Mouse (Mus musculus) gastrocnemius, postnatal 36 days (tissue): Measurements from ENCODE around the gene Pdcd1lg2. TPM values are rescaled to one million over a fixed set of nuclear protein-coding genes. Genes with fewer than 3 reads are reported as not detected.

Experiments used
- DNase-seq, 2 experiments: peaks; one replicate each; pipeline ENCODE4 v3.0.0; 2022
- intact Hi-C: fragments of 180-260 bp; cut with DNase I; formaldehyde crosslinking; loops from one replicate; pipeline ENCODE4 v1.15.1; 2025
- long read RNA-seq, 2 experiments: library from polyadenylated mRNA; stranded (forward); transcript quantifications; one replicate each; pipeline ENCODE4 v2.0.0; 2021
- total RNA-seq, 2 experiments: library from RNA; stranded (reverse); gene quantifications; 2 replicates each; pipeline ENCODE4 v1.2.3; 2021

The Pdcd1lg2 gene
- total RNA-seq, result not detected
- long read RNA-seq, experiment 1, result 0 reads
- long read RNA-seq, experiment 2, result 0 reads

DNA sequence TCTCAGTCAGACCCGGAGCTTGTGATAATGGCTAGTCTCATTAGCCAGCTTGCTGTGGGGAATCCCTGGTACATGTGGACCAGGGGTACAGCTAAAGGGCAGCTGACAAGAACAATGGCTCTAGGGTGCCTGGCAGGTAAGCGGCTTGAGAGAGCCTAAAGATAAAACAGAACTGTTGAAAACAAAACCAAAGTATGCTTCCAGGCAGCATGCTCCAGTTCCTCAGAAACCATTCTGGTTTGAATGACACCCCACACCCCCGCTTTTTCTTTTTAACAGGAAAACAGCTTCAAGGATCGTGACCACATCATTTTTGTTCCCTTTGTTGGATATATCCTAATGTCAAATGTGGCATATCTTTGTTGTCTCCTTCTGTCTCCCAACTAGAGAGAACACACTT is at the start of gene Pdcd1lg2:
TSS of gene Pdcd1lg2 (plus strand) at position 301 of the 400 bp plus-strand sequence.
- intact Hi-C loops, result no loop called here
- no peak for DNase-seq

DNA sequence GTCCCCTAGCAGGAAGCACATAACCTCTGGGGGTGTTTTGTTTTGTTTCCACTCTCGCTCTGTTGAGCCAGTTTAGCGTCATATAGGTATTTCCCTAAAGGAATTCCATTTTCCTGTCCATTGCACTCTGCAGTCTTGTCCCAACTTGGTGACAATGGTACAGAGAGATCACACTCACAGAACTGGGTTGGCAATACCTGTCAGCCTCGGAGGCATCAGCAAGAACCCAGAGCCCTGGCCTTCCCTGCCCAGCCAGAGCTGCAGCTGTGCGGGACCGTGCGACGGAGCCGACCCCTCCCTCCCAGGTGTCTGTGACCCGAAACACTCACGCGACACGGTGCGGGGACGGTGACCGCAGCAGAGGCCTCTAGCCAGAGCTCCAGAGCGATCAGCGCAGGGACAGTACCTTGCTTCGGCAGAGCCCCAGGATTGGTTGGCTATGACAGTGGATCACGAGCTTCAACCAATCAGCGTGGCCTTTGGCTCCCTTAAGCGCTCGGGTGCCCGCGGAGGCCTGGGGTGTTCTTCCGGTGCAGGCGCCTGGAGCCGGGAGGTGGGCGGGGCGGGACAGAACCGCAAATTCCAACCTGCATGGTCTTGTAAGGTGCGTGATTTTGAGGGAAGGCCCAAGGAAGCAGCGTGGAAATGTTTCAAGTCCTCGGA is 49.1 kb upstream of the Pdcd1lg2 start:
- intact Hi-C loops, result no loop called here
- peak; percentile 77 to 89 for DNase-seq

DNA sequence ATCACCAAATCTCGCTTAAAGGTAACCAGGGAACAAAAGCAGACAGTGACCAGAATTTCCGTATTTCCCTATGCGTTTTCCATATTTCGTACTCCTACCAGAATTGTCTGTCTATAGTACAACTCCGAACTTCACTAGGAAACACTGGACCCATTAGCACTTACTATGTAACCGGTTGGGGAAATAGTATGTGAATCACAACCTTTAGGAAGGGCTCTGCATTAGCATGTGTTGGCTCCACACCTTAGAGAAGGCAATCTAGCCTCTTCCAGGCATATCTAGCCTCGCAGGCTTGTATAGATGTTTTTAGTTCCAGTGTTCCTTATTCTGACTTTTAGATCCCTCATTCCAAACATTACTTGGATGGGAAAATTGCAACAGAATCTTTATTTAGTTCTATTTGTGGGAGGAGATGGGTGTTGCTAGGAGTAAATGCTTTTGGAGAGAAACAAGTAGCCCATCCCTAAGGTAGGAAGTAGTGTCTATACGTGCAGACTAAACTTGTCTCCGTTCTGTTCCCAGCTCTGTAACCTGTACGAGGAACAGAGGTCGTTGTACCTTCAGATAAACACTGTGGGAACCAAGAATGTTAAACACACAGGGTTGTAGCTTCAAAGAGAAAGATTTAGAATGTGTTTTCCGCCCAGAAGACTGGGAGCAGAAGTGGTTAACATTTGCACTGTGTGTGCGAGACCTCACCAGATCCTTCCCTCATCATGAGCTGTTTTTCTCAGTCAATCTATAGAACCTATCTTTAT is 48.4 kb upstream of the Pdcd1lg2 start:
- intact Hi-C loops, result no loop called here
- no peak for DNase-seq

DNA sequence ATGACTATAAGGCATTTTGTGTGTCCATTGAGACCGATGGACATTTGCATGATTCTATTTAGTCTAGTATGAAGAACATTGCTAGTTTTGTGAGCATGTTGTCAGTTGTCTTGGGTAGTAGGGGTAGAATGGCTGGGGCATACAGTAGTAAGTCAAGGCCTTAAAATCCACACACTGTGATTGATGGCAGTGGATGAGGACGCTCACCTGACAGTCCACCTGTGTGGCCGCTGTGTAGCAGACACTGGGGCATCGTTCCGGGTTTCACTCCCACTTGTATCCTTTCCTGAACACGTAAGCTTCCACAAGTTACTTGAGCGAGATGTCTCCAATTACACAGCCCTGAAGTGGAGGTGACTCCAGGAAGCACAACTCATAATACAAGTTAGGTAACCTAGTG is 47.2 kb upstream of the Pdcd1lg2 start:
- intact Hi-C loops, result no loop called here
- DNase-seq, result no peak

DNA sequence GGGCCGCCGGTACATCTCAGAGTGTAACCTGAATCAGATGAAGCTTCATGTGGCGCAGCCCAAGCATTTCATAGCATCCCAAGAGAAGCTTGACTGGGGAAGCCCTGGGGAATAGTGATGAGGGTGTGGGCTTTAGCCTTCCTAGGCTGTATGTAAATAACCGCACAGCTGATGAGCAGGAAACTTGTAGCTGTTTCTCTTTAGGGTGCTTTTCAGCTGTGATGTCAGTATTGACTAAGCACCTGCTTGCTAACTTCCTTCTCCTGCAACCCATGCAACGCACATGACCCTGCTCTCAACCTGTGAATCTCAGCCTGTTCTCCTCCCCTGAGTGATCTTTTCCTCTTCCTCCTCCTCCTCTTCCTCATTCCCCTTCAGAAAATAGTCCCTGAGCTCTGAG is 46.6 kb upstream of the Pdcd1lg2 start:
- intact Hi-C loops, result no loop called here
- no peak for DNase-seq

DNA sequence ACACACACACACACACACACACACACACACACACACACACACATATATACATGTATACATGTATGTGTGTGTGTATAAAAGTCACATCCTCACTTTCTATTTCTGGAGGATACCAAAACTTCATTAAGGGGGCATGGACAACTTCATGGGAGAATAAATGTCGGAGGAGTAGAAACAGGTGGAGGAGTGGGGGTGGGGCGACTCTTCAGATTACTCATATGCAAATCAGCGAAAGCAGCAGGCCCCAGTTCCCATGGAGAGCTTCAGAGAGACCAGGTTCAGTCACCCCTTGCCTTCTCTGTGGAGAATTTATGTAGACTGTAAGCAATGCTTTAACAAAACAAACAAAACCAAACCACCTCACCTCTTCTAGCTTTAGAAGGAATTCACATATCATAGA is 45.6 kb upstream of the Pdcd1lg2 start:
- no peak for DNase-seq
- intact Hi-C loops, result loop anchor here (5.0 kb wide), 1 partner anchor 197 kb away; no protein-coding TSS in a partner anchor

DNA sequence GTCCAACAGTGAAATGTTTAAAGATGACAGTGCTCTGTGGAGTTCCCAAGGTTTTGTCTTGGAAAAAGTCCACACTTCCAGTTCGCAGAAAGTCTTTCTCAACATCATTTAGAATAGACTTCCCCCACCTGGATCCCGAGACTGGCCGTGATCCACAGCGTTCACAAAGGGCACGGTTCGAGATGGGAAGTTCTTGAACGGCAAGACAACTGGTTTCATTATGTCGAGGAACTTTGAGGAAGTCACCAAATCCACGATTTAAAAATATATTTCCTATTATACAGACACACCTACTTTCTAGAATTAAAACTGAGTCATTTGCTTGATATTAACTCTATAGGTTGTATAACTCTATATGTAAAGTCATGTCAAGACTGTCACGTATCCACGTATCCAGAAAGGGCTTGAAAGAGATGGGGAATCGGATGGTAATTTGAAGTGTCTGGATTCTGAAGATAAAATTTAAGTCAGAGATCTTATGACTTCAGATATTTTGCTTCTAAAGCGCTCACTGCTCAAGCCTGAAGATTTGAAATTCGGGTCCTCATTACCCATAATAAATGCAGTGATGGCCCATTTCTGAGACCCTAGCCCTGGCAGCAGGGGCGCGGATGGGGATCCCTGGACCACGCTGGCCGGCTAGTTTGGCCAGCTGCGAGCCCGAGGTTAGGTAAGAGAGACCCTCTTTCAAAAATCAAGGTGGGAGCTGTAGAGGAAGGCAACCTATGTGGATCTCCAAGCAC is 44.3 kb upstream of the Pdcd1lg2 start:
- no peak for DNase-seq
- intact Hi-C loops, result loop anchor here (5.0 kb wide), 1 partner anchor 196 kb away; no protein-coding TSS in a partner anchor

DNA sequence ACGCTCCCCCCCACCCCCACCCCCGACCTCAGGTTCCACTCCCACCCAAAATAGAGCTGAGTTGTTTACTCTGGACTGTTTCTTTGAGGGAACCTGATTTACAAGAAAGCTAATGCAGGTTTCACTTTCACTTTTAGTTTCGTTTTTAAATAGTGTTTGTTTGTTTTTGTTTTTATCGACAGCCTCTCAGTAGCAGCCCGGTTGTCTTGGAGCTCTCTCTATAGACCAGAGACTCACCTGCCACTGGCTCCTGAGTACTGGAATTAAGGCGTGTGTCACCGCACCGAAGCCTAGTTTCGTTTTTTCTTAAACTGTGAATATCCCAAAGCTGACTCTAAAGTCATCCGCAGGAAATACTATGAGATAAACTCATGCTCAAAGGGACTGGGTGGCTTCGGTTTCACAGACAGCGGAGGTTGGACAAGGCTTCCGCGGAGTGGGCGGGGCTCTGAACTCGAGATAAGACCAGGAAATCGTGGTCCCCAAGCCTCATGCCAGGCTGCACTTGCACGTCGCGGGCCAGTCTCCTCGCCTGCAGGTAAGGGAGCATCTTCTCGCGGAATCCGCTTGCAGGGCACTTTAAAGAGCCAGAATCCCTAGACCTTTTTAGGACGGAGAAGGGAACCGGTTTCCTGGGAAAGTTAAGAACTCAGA is 43.6 kb upstream of the Pdcd1lg2 start, which contains the start of the genes Plgrkt and Cd274:
TSS of gene Plgrkt (minus strand) at position 422 of the 654 bp plus-strand sequence.
TSS of gene Cd274 (plus strand) at position 487 of the 654 bp plus-strand sequence.
- intact Hi-C loops, result loop anchor here (5.0 kb wide), 1 partner anchor 195 kb away; no protein-coding TSS in a partner anchor
- peak; percentile 48 to 56 for DNase-seq

DNA sequence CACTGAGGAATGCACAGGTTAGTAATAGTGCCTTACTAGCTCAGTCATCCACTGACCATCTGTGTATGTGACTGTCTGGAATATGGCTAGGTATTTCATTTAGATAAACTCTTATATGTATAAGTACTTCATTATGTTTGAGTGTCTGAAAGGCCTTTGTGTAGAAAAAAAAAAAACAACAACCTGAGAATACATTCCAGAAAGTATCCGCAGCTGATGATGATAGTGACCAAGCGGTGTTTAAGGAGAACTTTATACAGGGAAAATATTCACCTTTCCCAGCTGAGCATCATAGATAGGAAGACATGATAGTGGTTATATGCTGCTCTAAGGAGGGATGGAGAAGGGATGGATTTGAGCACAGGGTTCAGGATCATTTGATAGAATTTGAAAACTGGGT is 42.7 kb upstream of the Pdcd1lg2 start:
- no peak for DNase-seq
- intact Hi-C loops, result loop anchor here (5.0 kb wide), 1 partner anchor 194 kb away; no protein-coding TSS in a partner anchor

DNA sequence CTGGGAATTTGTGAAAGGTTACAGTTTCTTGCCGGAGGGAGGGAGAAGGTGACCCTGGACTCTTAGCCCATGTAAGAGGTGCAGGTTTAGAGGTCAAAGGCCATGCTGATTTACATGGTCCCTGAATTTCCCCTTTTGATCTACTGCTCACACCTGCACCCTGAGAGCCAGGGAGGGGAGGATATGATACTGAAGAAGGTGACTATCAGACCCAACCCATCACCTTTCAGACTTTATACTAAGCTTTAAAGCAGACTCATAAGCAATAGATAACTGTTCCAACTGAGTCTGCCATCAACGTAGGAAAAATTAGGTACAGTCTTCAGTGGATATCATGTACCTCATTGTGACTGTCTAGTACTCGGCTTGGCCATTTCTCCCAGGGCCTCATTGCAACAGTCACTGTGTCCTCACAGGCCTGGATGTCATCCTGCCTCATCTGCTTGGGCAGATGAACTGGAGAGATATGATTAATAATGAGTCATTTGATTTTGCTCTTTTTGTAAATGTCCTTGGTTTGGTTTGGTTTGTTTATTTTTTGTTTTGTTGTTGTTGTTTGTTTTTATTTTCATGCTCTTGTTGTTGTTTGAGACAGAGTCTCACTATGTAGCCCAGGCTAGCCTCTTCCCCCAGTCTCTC is 41.9 kb upstream of the Pdcd1lg2 start:
- no peak for DNase-seq
- intact Hi-C loops, result loop anchor here (5.0 kb wide), 1 partner anchor 194 kb away; no protein-coding TSS in a partner anchor

DNA sequence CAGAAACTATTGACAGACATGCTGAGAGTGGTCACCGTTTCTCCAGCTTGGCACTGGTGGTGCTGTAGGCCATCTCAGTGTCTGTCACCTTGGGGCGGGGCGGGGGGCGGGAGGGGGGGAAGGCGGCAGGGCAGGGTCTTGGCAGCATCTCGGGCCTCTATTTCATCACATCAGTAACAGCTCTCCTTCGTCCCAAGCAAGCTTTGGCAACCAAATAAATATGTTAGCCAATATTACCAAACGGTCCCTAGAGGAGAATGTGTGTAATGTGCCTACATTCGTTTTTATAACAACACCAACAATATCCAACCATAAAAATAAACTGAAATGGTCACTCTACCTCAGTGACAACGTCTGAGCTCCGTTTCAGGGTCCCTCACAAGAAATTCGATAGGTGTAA is 40.6 kb upstream of the Pdcd1lg2 start:
- no peak for DNase-seq
- intact Hi-C loops, result no loop called here

DNA sequence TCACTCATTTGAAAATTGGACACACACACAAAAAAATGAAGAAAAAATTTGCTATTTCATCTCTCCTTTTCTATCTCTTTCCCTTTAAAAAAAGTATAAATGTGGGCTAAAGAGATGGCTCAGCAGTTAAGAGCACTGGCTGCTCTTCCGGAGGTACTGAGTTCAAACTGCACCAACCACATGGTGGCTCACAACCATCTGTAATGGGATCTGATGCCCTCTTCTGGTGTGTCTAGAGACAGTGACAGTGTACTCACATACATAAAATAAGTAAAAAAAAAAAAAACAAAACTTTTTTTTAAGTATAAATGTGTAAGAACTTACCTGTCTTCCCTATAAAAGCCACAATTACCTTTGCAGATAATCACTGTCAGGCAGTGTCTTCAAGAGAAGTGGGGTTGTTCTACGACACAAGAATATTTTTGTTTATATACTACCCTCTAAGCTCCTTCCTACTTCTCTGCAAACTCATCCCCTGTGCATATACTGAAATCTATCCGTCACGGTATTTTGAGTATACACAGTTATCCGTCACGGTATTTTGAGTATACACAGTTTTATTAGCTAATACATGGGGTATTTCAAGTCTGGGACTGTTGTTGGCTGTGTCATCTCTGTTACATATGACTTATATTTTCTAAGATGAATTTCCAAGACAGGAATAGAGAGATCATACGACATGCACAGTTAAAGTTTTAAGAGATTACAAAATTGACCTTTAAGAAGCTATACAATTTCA is 40.0 kb upstream of the Pdcd1lg2 start:
- DNase-seq, result no peak
- intact Hi-C loops, result no loop called here

DNA sequence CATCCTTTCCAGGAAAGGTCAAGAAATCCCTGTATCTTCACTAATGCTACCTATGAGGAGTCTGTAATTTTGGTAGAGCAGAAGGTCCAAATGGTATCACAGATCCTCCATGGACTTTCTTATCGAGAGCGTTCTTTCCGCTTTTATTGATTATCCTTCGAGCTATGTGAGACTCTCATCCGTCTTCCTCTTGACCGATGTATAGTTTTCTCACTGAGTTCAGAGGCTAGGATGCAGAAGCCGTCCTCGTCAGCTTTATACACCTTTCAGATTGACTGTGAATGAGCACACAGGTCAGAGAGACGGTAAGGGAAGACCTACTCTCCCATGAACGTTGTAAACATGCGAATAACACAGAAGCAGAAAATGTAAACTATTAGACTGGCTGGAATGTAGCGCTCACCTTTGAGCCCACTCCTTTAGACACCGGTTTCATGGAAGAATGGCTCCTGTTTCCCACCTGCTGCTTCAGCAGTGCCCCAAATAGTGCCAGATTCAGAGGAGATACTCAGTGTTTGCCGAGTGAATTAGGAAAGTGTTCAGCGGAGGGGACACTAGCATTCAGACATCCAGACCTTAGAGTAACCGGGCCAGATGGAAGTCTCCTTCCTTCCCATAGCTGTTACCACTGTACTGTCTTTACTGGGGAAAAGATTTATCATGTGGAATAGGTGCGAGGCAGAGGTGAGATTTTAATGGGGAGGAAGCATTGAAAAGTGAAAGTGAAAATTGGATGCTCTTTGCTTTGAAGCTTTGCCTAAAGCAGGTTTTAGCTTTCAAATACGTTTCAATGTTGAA is 39.2 kb upstream of the Pdcd1lg2 start:
- no peak for DNase-seq
- intact Hi-C loops, result no loop called here

DNA sequence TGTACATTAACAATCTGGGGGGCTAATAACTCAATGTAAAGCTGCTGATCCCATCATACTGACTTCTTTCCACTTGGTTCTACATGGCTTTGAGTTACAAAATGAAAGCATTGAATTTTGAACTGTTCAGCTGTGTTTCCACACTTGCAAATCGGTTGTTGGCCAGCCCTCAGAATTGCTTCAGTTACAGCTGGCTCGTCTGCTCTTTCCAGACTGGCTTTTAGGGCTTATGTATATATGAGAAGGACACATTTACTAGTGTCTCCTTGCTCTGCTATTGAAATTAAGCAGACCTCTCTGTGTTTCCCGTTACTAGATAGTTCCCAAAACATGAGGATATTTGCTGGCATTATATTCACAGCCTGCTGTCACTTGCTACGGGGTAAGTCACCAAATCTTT is 38.6 kb upstream of the Pdcd1lg2 start:
- intact Hi-C loops, result no loop called here
- no peak for DNase-seq

DNA sequence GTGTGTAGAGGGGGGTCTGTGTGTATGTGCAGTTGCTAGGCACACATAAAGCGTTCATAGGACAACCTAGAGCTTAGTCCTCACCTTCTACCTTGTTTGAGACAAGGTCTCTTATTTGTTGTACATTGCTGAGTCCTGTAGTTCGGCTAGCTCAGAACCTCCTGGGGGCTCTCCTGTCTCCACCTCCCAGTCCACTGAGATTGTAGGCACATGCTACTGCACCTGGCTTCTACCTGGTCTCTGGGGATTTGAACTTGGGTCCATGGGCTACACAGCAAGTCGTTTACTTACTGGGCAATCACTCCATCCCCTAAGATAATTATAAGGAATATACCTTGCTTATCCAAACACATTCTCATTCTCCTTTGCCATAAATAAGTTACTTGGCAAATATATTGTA is 38.1 kb upstream of the Pdcd1lg2 start:
- intact Hi-C loops, result no loop called here
- no peak for DNase-seq

DNA sequence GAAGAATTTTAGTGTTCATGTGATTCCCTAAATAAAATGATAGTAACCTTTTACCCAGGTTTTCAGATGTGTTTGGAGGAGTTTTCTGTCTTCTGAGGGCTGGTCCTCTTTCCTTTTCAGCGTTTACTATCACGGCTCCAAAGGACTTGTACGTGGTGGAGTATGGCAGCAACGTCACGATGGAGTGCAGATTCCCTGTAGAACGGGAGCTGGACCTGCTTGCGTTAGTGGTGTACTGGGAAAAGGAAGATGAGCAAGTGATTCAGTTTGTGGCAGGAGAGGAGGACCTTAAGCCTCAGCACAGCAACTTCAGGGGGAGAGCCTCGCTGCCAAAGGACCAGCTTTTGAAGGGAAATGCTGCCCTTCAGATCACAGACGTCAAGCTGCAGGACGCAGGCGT is 37.3 kb upstream of the Pdcd1lg2 start:
- intact Hi-C loops, result no loop called here
- DNase-seq, result no peak

DNA sequence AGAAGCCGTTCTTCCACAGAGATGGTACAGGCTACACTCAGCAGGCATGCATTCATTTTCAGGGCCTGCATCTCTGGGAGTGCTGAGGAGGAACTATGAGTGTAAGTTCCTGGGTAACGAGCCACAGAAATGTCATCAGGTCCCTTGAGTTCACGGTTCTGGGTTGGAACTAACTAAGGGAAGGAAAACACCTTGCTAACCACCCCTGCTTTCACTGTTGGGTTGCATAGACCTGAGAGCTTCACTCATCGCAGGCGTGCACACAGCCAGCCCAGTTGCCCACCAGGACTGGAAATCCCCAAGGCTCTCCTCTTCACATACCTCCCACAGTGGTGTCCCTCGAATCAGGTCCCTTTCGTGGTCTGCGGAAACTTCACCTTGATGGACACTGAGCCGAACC is 35.8 kb upstream of the Pdcd1lg2 start:
- intact Hi-C loops, result no loop called here
- no peak for DNase-seq

DNA sequence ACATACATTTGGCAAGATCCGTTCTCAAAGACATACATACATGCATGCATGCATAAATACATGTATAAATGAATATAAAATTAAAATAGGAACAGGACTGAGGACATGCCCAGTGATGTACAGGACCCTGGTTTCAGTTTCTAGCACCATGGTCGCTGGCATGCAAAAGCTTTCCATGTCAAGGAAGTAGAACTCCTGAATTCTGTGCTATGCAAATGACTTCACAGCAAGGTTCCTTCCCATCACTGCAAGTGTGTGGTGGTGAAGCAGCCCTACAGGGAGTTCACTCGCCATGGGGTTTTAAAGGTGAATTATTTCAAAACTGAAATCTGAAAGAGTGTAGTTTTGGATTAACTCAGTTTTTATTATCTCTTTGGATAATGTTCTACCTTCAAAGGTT is 34.3 kb upstream of the Pdcd1lg2 start:
- no peak for DNase-seq
- intact Hi-C loops, result no loop called here
